Mouse (Mus musculus): ENCODE results near the gene Retreg3.
"Not testable (repeated sequence)": the region's sequence is repeated elsewhere in the genome, so short reads cannot be mapped to it uniquely, and the experiment has no call there.

Retreg3 gene

DNA sequence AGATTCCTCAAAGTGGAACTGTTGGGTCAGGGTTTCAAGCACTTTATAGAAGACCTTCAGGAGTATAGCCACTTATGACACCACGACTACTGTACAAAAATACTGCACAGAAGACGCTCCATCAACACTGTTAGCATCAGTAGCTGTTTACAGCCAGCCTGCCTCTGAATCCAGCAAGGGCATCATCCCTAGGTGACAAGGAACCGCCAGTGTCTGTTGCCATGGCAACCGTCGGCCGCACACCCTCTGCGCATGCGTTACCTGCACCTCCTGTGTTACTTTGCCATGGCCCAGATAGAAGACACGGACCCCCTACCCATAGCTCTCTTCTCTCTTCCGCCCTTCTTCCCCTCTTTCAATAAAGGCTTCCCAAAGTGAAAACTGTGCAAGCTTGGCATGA, 26.7 kb upstream of the Retreg3 start:
- peak; percentile 77 for DNase-seq

DNA sequence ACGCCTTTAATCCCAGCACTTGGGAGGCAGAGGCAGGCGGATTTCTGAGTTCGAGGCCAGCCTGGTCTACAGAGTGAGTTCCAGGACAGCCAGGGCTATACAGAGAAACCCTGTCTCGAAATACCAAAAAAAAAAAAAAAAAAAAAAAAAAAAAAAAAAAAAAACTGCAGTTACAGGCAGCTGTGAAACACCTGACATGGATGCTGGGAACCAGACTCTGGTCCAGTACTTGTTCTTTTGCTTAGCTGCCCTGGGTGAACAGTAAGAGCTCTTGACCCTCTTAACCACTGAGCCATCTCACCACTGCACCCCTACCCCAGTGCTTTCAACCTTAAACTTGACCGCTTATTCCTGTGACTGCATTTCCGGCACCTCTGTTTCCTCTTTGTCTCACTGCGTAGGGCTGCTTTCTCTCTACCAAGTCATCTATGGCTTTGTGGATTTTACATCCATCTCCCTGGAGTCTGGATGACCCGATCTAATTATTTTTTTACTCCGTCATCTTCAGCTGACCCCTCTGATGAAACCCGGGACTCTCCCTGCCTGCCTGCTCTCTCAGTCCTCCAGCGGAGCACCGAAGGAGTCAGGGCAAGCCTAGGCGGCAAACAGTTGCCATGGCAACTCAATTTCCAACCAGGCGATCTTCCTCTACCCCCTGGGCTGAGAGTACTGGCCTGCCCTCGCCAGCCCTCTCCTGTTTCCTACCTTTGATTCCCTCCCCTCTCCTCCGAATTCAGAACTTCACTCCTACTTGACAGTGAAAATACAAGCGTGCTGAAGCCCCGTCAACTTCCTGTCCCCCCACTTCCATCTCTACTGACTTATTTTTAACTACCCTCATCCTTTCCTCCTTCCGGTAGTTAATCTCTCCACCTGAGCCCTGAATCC, 23.9 kb upstream of the Retreg3 start:
- peak; percentile 77 for DNase-seq

DNA sequence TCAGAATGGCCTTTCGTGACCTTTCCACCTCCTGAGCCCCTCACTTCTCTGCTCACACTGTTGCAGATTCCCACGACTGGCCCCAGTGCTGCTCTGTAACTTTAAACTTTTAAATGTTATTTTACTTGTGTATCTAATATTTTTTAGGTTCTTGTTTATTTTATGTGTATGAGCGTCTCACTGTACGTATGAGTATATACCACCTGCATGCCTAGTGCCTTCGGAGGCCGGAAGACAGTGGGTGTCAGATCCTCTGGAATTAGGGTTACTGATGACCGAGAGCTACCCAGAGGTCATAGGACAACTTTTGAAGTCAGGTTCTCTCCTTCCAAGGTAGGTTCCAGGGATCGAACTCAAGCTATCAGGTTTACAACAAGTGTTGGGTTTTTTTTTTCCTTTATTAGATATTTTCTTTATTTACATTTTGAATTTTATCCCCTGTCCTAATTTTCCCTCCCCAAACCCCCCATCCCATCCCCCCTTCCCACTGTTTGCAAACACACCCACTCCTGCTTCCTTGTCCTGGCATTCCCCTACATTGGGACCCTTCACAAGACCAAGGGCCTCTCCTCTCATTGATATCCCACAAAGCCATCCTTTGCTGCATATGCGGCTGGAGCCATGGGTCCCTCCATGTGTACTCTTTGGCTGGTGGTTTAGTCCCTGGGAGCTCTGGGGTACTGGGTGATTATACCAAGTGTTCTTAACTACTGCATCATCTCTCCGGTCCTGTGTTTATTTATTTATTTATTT, 22.7 kb upstream of the Retreg3 start:
- DNase-seq: no peak

DNA sequence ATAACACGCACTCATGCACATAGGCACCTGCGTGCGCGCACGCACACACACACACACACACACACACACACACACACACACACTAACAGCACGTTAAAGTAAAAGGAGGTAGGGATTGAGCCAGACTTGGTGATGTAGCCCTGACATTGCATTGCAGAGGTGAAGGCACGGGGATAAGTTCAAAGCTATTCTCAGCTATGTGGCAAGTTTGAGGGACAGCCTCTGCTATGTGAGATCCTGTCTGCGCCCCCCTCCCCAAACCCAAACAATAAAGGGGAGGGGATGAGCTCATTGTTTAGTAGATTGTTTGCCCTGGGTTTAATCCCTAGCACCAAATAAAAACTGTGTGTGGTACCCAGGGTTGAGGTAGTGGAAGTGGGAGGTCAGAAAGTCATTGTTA, 21.4 kb upstream of the Retreg3 start:
- no peak for DNase-seq

DNA sequence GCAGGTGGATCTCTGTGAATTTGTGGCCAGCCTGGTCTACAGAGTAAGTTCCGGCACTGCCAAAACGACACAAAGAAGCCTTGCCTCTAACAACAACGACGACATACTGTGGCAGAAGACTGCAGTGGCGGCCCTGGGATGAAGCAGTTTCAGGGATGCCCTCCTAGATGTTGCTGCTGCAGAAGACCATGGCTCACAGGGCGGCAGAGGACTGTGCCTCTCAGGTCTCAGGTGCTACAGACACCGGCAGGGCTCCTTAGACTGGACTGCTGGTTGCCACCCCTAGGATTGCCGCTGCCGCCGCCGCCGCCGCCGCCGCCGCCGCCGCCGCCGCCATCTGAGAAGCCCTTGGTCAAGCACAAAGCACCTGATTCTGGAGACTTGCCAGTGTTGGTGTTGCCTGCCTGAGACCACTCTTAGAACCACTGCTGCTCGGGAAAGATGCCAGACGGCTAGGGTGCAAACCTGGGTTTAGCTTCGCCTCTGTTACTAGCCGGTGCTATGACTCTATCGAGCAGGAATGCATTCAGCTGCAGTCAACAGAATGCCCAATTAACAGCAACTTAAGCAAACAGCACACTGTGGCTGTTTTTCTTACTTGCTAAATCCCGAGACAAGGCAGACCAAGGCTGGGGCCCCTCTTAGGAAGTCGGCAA, 20.6 kb upstream of the Retreg3 start:
- peak; percentile 77 for DNase-seq

DNA sequence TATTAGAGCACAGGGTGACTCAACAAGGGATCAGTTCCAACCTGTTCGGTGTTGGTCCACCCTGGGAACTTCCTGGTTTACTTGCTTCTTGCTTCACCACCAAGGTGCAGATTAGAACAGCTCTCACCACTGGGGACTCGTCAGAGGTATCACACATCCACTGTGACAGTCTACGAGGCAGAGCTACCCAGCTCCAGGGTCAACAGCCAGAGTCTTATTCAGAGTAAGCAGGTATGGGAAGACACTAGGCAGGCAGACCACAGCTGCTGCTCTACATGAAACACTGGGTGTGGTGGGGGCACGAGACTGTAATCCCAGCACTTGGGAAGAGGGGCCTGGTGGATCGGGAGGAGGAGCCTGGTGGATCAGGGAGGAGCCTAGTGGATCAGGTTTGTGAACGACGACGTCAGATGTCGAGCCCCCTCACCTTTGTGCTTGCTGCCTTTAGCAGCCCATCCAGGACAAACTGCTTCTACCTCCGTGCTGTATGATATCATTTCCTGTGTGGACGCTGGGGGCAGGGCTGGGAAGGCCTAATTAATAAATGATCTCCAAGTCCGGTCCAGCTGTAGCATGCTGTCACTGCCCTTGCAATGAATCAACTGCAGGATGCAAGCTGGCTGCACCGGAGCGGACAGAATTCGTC, 19.0 kb upstream of the Retreg3 start:
- DNase-seq: peak; percentile 97

DNA sequence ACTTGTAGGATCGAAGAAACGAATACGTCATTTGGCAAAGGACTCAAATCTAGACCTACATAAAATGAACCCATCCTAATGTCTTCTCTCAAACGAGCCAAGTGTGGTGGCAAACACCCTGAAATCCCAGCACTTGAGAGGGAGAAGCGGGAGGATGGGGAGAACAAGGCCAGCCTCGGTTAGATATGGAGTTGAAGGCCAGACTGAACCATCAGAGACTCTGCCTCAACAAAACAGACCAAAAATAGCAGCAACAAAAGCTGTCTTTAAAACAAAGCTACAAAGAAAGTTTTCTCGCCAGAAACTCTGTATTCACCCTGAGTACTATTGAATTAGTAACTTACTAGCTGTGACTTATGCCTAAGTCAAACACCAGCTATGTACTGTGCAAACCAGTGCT, 17.3 kb upstream of the Retreg3 start:
- DNase-seq: no peak

DNA sequence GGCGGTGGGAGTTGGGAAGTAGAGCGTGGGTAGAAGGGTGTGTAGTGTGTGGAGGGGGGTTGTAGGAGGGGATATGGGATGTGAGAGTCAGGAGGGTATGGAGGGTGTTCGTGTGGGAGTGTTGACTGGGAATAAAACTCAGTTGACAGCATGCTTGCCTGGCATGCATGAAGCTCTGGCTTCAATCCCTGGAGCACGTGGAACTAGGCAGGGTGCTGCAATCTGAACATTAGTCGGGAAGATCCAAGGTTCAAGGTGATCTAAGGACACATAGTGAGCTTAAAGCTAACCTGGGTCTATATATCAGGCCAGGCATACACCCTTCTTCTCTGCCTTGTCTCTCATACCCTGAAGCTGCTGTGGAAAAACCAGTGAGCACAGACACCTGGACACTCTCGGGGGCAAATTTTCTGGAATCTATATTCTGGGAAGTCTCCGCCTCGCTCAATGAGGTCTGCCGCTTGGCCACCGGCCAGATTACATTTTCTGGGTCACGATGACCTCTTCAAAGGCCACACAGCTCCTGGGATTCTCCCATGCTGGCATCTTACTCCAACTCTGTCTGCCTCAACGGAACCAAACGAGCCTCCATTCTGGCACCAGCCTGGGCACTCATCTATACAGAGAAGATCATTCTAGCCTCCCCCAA, 14.6 kb upstream of the Retreg3 start:
- DNase-seq: peak; percentile 58

- DNase-seq: no peak
These were observed 13.3 kb upstream of the Retreg3 start for GRCm38 (mm10) chr11:101133037-101133436.

DNA sequence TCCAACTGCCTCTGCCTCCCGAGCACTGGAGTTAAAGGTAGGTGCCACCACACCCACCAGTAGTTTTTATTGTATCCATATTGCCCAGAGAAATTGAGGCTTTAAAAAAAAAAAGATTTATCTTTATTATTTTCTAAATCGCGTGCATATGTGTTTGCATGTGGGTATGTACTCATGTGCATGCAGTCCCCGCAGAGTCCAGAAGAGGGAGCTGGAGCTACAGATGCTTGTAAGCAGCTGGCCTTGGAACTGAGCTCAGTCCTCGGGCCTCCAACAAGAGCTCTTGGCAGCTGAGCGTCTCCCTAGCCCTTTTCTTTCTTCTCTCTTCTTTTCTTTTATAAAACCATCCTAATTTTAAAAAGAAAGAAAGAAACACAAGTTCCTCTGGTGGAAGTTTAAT, 12.0 kb upstream of the Retreg3 start:
- peak; percentile 63 for DNase-seq

DNA sequence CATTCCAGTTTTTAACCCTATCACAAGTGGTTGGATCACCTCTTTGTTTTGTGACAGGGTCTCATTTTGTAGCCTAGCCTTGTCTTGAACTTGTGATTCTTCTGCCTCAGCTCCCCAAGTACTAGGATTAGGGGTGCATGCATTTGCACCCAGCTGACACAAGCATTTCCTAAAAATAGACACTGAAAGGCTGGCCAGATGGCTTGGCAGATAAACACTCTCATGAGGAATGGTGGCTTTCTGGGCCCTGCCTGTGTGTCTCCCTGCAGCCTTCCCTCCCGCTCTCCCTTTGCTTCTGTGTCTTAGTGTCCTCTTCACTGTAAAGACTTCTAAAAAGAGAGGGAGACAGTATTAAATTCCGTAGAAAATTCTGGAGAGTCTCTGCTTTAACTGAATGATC, 11.5 kb upstream of the Retreg3 start:
- no peak for DNase-seq

DNA sequence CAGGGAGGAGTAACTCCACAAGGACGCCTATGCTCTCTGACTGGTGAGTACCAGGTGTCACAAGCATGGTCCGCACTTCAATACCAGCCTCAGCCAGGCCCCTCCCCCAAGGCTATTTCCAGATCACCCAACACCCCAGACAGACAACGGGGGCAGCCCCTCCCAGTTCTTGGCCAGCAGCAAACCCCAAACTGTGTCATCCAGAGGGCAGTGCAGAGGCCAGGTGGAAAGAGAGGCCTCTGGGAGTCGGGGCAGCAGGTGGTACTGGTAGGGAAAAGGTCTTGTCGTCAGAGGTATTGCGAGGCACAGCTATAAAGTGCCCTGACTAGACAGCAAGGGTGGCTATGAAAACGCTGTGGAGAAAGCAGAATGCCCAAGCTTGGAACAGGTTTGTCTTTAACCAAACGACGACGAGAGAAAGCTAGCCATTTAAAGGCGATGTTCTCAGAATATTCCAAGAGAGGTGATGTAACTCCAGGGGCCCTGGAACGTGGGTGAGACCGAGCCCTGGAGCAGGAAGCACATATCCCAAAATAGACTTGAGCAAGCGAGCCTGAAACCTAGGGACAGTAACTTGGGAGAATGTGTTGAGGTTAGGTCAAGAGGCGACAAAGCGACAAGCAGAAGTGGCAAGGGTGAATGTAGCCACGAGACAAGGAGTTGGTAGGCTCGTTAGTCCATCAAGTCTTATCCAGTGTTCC, 10.5 kb upstream of the Retreg3 start:
- DNase-seq: peak; percentile 41

DNA sequence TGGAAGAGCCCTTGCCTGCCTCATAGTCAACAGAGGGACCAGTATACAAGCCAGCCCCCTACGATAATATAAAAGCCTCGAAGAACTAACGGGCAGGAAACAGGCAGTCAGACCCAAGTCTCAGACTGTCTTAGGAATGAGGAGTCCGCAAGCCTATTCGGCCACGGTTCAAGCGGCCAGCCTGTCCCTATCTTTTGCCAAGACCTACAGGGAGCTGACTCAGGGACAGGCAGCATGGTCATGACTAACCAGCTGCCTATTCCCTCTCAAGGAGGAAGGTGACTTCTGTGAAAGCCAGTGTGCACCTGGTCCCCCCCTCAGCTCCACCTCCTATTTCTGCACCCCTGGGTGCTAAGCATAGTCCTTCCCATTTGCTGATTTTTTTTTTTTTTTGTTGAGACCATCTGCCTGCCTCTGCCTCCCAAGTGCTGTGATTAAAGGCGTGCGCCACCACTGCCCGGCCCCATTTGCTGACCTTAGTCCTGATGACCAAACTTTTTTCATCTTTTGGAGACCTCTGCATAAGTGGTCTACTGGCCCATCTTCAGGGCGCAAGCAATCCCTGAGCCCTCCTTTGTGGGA, 9.4 kb upstream of the Retreg3 start:
- DNase-seq: no peak

GRCm38 (mm10) chr11:101127075-101127474, 7.4 kb upstream of the Retreg3 start:
- DNase-seq: no peak

- DNase-seq: not testable (repeated sequence)
These were observed 5.3 kb upstream of the Retreg3 start for GRCm38 (mm10) chr11:101125008-101125407.

DNA sequence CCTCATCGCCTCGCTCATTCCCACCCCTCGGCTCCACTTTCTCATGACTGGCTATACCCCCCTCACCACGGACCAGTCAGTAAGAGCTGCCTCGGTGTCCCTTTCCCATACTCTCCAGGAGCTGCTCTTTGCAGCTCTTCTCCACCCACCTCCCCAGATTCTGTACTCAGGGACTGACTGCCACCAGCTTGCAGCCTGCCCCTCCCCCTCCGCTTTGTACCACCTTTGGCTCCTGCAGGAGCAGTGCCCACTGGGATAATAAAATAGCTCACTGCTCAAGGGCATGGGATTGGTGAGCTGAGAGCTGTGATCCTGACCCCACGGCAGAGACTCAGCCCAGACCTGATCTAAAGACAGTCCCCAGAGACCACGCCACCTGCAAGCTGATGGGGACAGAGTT, 4.8 kb upstream of the Retreg3 start:
- DNase-seq: not testable (repeated sequence)

DNA sequence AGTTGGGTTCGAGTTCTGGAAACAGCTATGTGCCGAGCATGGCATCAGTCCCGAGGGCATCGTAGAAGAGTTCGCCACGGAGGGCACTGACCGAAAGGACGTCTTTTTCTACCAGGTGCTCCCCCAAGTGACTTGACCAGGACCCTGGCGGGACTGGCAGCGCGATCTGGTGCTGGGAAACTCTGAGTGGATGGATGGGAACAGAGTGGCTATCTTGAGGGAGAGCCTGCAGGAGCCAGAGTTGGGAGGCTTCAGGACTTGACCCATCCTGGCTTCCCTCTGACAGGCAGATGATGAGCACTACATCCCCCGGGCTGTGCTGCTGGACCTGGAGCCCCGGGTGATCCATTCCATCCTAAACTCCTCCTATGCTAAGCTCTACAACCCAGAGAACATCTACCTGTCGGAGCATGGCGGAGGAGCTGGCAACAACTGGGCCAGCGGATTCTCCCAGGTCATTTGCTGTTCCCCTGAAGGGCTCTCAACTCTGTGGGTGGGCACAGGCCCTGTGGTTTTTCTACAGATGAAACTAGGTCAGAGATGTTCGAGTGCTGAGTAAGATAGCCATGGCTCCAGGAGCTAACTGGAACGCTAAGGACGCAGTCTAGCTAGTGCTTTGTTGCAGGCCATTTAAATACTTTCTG, 974 bp upstream of the Retreg3 start:
- peak; percentile 32 for DNase-seq

DNA sequence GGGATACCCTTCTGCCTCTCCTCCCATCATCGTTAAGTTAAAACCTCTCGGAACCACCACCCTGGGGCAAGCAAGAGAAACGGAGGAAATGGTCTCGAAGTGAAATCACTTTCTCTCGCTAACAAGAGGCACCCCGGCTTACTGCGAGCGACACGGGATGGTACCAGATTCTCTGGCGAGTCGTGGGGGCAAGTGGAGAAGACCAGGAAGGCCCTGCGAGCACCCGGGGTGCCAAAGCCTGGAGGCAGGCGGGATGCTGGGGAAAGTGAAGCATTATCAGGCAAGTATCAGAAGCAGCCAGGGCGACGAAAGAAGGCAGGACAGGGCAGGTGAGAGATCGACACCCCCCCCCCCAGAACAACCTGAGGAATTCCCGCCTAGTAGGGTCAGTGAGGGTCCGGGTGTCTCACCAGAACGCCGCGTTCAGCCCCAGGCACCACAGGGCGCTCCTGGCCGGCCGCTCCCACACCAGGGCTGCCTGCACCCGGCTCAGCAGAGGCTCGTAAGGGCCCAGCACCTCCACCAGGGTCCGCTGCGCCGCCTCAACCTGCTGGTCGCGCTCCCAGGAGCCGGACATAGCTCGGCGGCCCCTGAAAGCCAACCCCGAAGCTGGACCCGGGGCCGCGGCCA, 447 bp downstream of the Retreg3 start:
- DNase-seq: no peak

GRCm38 (mm10) chr11:101118105-101118504, 1.6 kb downstream of the Retreg3 start:
- no peak for DNase-seq

- peak; percentile 85 for DNase-seq
These were observed 4.1 kb downstream of the Retreg3 start for GRCm38 (mm10) chr11:101115564-101115963.

Measured in retina, postnatal 1 day (tissue).